Mouse (Mus musculus): ENCODE measurements around the gene Man1a2. TPM values are rescaled to one million over a fixed set of nuclear protein-coding genes. Genes with fewer than 3 reads are reported as not detected.
A peak's percentile ranks its signal among the peaks of the same experiment; 100 is the strongest.

Man1a2 gene
- total and polyA plus RNA-seq, 2 experiments: 3.9 to 17.7 TPM

- Histone ChIP-seq H3K4me3 (ENCODE audit: insufficient read depth, low read depth, low read length) (no peak overlapping the region), H3K4me1 (ENCODE audit: control insufficient read depth, insufficient read depth, low read length) (no peaks in the 10 kb centered on the region), H3K79me2 (ENCODE audit: control insufficient read depth, insufficient read depth, low read length) (no peaks in the 10 kb centered on the region), H3K27me3 (ENCODE audit: control insufficient read depth, insufficient read depth, low read length) (no peaks in the 10 kb centered on the region), H3K27ac (replicated peaks; ENCODE audit: insufficient read depth, low read depth, low read length) (no peak overlapping the region), H3K36me3 (ENCODE audit: control insufficient read depth, insufficient read depth, low read length) (no peaks in the 10 kb centered on the region), H3K9ac (ENCODE audit: low read depth, low read length) (no peak overlapping the region)
- DNase-seq (ENCODE audit: extremely low read depth, low read depth, low spot score): no peak
- WGBS: 50% methylated on average over 15 of the region's 15 CpGs
- TF ChIP-seq CTCF (IDR thresholded peaks at IDR 0.05; ENCODE audit: low read depth, low read length) (no peak), POLR2A (IDR thresholded peaks at IDR 0.05; ENCODE audit: extremely low read depth, insufficient read depth, low read length) (no peak)
Observed at GRCm38 (mm10) chr3:100702875-100703846, 17.9 kb upstream of the Man1a2 start.

- H3K27me3 ChIP-seq (ENCODE audit: control insufficient read depth, insufficient read depth, low read length): no peaks in the 10 kb centered on the region
- TF ChIP-seq CTCF (IDR thresholded peaks at IDR 0.05; ENCODE audit: low read depth, low read length) (no peak), POLR2A (IDR thresholded peaks at IDR 0.05; ENCODE audit: extremely low read depth, insufficient read depth, low read length) (no peak)
- no peak overlapping the region for H3K9ac ChIP-seq (ENCODE audit: low read depth, low read length)
- H3K79me2 ChIP-seq (ENCODE audit: control insufficient read depth, insufficient read depth, low read length): peaks cover 6% of the 10 kb centered on the region; the same call in 1 of the 2 replicates
- no peak for DNase-seq (ENCODE audit: extremely low read depth, low read depth, low spot score)
- H3K4me1 ChIP-seq (ENCODE audit: control insufficient read depth, insufficient read depth, low read length): peaks cover 6% of the 10 kb centered on the region
- H3K4me3 ChIP-seq (ENCODE audit: insufficient read depth, low read depth, low read length): no peak overlapping the region
- no peaks in the 10 kb centered on the region for H3K36me3 ChIP-seq (ENCODE audit: control insufficient read depth, insufficient read depth, low read length)
- 80% methylated on average over 6 of the region's 6 CpGs for WGBS
- no peak overlapping the region for H3K27ac ChIP-seq (replicated peaks; ENCODE audit: insufficient read depth, low read depth, low read length)
Observed at GRCm38 (mm10) chr3:100688747-100689146, 3.4 kb upstream of the Man1a2 start.

GRCm38 (mm10) chr3:100686756-100687155 is 1.5 kb upstream of the Man1a2 start:
- H3K4me3 ChIP-seq (ENCODE audit: insufficient read depth, low read depth, low read length): no peak overlapping the region
- no peak for TF ChIP-seq POLR2A (IDR thresholded peaks at IDR 0.05; ENCODE audit: extremely low read depth, insufficient read depth, low read length)
- TF ChIP-seq CTCF (IDR thresholded peaks at IDR 0.05; ENCODE audit: low read depth, low read length): no peak
- no peaks in the 10 kb centered on the region for H3K36me3 ChIP-seq (ENCODE audit: control insufficient read depth, insufficient read depth, low read length)
- no peak overlapping the region for H3K27ac ChIP-seq (replicated peaks; ENCODE audit: insufficient read depth, low read depth, low read length)
- no peak overlapping the region for H3K9ac ChIP-seq (ENCODE audit: low read depth, low read length)
- H3K27me3 ChIP-seq (ENCODE audit: control insufficient read depth, insufficient read depth, low read length): no peaks in the 10 kb centered on the region
- 98% methylated on average over 8 of the region's 8 CpGs for WGBS
- H3K4me1 ChIP-seq (ENCODE audit: control insufficient read depth, insufficient read depth, low read length): peaks cover 11% of the 10 kb centered on the region
- DNase-seq (ENCODE audit: extremely low read depth, low read depth, low spot score): no peak
- H3K79me2 ChIP-seq (ENCODE audit: control insufficient read depth, insufficient read depth, low read length): peaks cover 10% of the 10 kb centered on the region; the same call in 1 of the 2 replicates

- Histone ChIP-seq H3K27ac (replicated peaks; ENCODE audit: insufficient read depth, low read depth, low read length) (peak overlapping the region; percentile 91), H3K4me3 (ENCODE audit: insufficient read depth, low read depth, low read length) (peak overlapping the region; percentile 98), H3K4me1 (ENCODE audit: control insufficient read depth, insufficient read depth, low read length) (peaks cover 15% of the 10 kb centered on the region), H3K79me2 (ENCODE audit: control insufficient read depth, insufficient read depth, low read length) (peaks cover 13% of the 10 kb centered on the region; the same call in 1 of the 2 replicates), H3K27me3 (ENCODE audit: control insufficient read depth, insufficient read depth, low read length) (no peaks in the 10 kb centered on the region), H3K9ac (ENCODE audit: low read depth, low read length) (peak overlapping the region; percentile 99), H3K36me3 (ENCODE audit: control insufficient read depth, insufficient read depth, low read length) (no peaks in the 10 kb centered on the region)
- DNase-seq (ENCODE audit: extremely low read depth, low read depth, low spot score): no peak
- no peak for TF ChIP-seq CTCF (IDR thresholded peaks at IDR 0.05; ENCODE audit: low read depth, low read length)
- 0 out of 2 replicates have a peak, but pooled peaks have one; percentile 6 for TF ChIP-seq POLR2A (IDR thresholded peaks at IDR 0.05; ENCODE audit: extremely low read depth, insufficient read depth, low read length)
- 1% methylated on average over 69 of the region's 77 CpGs for WGBS
Observed at GRCm38 (mm10) chr3:100685763-100686370, 564 bp upstream of the Man1a2 start.

GRCm38 (mm10) chr3:100684234-100684975 is 898 bp downstream of the Man1a2 start:
- H3K36me3 ChIP-seq (ENCODE audit: control insufficient read depth, insufficient read depth, low read length): no peaks in the 10 kb centered on the region
- TF ChIP-seq POLR2A (IDR thresholded peaks at IDR 0.05; ENCODE audit: extremely low read depth, insufficient read depth, low read length): no peak
- TF ChIP-seq CTCF (IDR thresholded peaks at IDR 0.05; ENCODE audit: low read depth, low read length): no peak
- H3K27me3 ChIP-seq (ENCODE audit: control insufficient read depth, insufficient read depth, low read length): no peaks in the 10 kb centered on the region
- peak overlapping the region; percentile 98 for H3K4me3 ChIP-seq (ENCODE audit: insufficient read depth, low read depth, low read length)
- WGBS: 2% methylated on average over 25 of the region's 25 CpGs
- DNase-seq (ENCODE audit: extremely low read depth, low read depth, low spot score): peak; percentile 65
- peak overlapping the region; percentile 63 for H3K9ac ChIP-seq (ENCODE audit: low read depth, low read length)
- peaks cover 15% of the 10 kb centered on the region for H3K4me1 ChIP-seq (ENCODE audit: control insufficient read depth, insufficient read depth, low read length)
- H3K79me2 ChIP-seq (ENCODE audit: control insufficient read depth, insufficient read depth, low read length): peaks cover 19% of the 10 kb centered on the region; the same call in 1 of the 2 replicates
- no peak overlapping the region; the same call in 1 of the 2 replicates for H3K27ac ChIP-seq (replicated peaks; ENCODE audit: insufficient read depth, low read depth, low read length)
